Mouse (Mus musculus): Measurements from ENCODE around the gene Olfr805.

The Olfr805 gene

GRCm38 (mm10) chr10:129729275-129729674 is at the start of gene Olfr805:
Olfr805 (minus strand) TSS chr10:129729375.
- DNase-seq = no peak

- no peak for DNase-seq
These were observed 48.9 kb upstream of the Olfr805 start for GRCm38 (mm10) chr10:129778123-129778522.

DNA sequence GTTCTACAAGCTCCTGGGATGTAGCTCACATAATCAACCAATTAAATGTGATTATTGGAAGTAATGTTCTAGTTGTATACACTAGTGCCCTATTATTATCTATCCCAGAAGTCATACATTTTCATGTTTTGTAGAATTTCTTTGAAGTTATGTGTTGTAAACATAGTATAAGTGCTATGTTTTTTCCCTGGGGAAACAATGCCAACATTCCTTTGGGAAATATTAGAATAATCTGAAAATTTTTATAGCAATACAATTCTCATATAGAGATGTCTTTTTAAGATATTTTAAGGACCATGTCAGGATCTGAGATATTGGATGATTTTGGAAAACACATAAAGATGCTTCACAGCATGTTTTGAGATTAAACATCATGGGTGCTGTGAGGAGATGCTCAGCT is 45.2 kb upstream of the Olfr805 start, which contains the start of gene Olfr809:
TSS of gene Olfr809 (plus strand) at position 301 of the 400 bp plus-strand sequence.
- DNase-seq = no peak

- no peak for DNase-seq
These were observed 36.0 kb upstream of the Olfr805 start, which contains the start of gene Olfr808 for GRCm38 (mm10) chr10:129765182-129765581. Olfr808 (plus strand) TSS chr10:129765482.

DNA sequence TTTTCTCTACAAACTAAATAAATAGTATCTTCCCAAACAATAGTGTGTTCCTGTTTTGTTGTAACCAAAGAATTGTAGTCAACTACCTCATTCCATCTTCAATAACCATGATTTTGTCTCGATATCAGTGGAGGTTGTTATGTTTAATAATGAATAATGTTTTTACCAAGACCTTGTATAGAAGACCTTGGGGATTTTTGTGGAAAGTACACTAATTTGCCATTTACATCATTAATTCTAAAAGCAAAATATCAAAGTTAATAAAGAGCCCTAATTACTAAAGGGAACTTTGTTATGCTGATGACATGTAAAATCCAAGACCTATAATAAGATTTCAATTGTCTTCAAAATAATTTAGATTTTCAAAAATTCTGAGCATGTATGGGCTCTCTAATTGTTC is 28.5 kb upstream of the Olfr805 start, which contains the start of gene Olfr807:
TSS of gene Olfr807 (minus strand) at position 101 of the 400 bp plus-strand sequence.
- no peak for DNase-seq

- no peak for DNase-seq
These were observed 12.6 kb upstream of the Olfr805 start, which contains the start of gene Olfr806 for GRCm38 (mm10) chr10:129741821-129742220. Olfr806 (minus strand) TSS chr10:129741921.

DNA sequence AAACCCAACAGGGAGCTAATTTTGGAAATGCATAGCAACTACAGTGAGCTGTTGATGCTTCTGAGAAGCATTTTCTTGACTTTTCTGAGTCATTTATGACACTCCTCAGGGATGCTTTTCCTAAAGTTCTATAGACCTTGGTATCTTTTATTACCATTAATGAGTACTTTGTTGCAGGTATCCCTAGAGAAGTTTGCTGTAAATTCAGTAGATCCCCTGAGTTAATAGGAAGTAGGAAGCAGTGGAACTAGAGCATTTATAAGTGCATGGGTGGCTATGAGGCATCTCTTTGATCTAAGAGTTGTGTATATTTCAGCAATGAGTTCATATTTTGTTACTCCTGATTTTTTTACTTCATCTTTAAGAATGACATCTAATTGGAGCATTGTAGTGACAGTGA is 26.3 kb downstream of the Olfr805 start, which contains the start of gene Olfr804:
TSS of gene Olfr804 (plus strand) at position 301 of the 400 bp plus-strand sequence.
- no peak for DNase-seq

GRCm38 (mm10) chr10:129694186-129694585 is 35.0 kb downstream of the Olfr805 start, which contains the start of gene Olfr803:
Olfr803 (minus strand) TSS chr10:129694286.
- DNase-seq = no peak

DNA sequence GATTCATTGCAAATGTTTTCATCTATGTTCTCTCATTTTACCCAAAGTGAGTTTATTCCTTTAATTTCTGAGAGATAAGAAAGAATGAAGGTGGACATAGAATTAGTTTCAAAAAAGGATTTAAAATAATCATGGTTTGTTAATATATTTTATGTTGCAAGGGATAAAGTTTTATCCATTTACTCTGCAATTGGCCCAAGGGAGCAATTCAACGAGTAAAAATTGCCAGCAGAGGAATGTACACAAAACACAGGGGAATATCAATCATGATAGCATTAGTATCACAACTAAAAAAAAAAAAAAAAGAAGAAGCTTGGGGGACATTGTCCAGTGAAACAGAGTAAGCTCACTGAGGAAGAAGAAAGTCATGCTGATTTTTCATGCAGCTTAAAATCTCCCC is 41.1 kb downstream of the Olfr805 start, which contains the start of gene Olfr802:
TSS of gene Olfr802 (minus strand) at position 101 of the 400 bp plus-strand sequence.
- no peak for DNase-seq

- DNase-seq = no peak
These were observed 55.4 kb downstream of the Olfr805 start, which contains the start of gene Olfr801 for GRCm38 (mm10) chr10:129673765-129674164. Olfr801 (minus strand) TSS chr10:129673865.

Measured in right cerebral cortex, postnatal 4 days (tissue).